In genomic region chr5:105644195-105644594, GRCm38 (mm10) we compare ENCODE assay signal across 19 mouse cellular contexts. TPM values are rescaled to one million over a fixed set of nuclear protein-coding genes. Genes with fewer than 3 reads are reported as not detected.
DNase-seq lines count a peak whose midpoint lies in the region; TF ChIP-seq lines count a peak whose summit lies in the region.
"Had no signal": no experiment of that assay in that cellular context is flagged by ENCODE, and none has a peak within 500 bp of the region (broad histone marks: within the 10 kb centered on the region; RNA-seq: fewer than 3 reads in every experiment).

No protein-coding gene starts in this region.

- H3K4me3 ChIP-seq in layer of hippocampus, adult 2 months, result no peak overlapping the region
- H3K4me3 ChIP-seq: embryonic facial prominence, embryonic 13.5 days; left cerebral cortex, adult 2 months; limb, embryonic 10.5 days; midbrain, embryonic 13.5 days; myocyte had no signal

- H3K27ac ChIP-seq in layer of hippocampus, adult 2 months, result no peak overlapping the region
- H3K27ac ChIP-seq: embryonic facial prominence, embryonic 13.5 days; left cerebral cortex, adult 2 months; limb, embryonic 10.5 days; midbrain, embryonic 13.5 days had no signal

- TF ChIP-seq CTCF in layer of hippocampus, adult 2 months (conservative IDR thresholded peaks at IDR 0.05), result peak; percentile 28

- DNase-seq in layer of hippocampus, adult 2 months (ENCODE audit: low spot score in 2 of 2), result no peak
- no peak for DNase-seq in layer of hippocampus, adult 18-20 months (ENCODE audit: low spot score in 2 of 2)
- DNase-seq in thymus, postnatal 25 days, result peak; percentile 38
- no peak for DNase-seq in thymus, adult 18-20 months
- peak; percentile 37 for DNase-seq in R1 (ENCODE audit: low read depth, low spot score)
- DNase-seq in adrenal gland, postnatal 25 days, result no peak
- DNase-seq in cerebellum, postnatal 25 days, result no peak
- DNase-seq: adrenal gland, adult 2 months; cerebellum, postnatal 10 days; gastrocnemius, postnatal 25 days; kidney, adult 2 months; kidney, postnatal 25 days; layer of hippocampus, adult 9-11 months; spleen, adult 18-20 months had no signal

RNA-seq across cellular contexts. Expression of gene Lrrc8d, which starts 55.6 kb away (rescaled TPM):
- total RNA-seq in layer of hippocampus, adult 2 months (2021), result 10 to 100 TPM; 49.9 to 52.7 TPM
- 10 to 100 TPM; 46.8 to 47.8 TPM for total RNA-seq in layer of hippocampus, adult 18-20 months (2021)
- total RNA-seq in adrenal gland, postnatal 25 days (2021), result 99.7 and 124 TPM in 2 replicates

Comparison
In these comparisons a context has a peak if more than half of its experiments do, and no peak if none do; other contexts are left out.
1. DNase-seq: peak in thymus, postnatal 25 days (single experiment) and R1 (single experiment); none in layer of hippocampus, adult 2 months (0 of 2), layer of hippocampus, adult 18-20 months (0 of 2), thymus, adult 18-20 months (0 of 2), adrenal gland, postnatal 25 days (single experiment) and cerebellum, postnatal 25 days (0 of 2).